Mouse (Mus musculus) ES-E14 (cell line): ENCODE results near the gene Sema4a.

Source experiments
- CHD2 ChIP-seq: IDR thresholded peaks from 2 replicates; pipeline ENCODE4 v1.6.1; 2014; ENCODE audit warnings: mild to moderate bottlenecking, low read depth, low read length, inconsistent platforms
- HCFC1 ChIP-seq: IDR thresholded peaks from 2 replicates; pipeline ENCODE4 v1.6.1; 2012; ENCODE audit warnings: low read length, inconsistent platforms, borderline replicate concordance; ENCODE audit not compliant: insufficient read depth
- ZNF384 ChIP-seq: IDR thresholded peaks from 2 replicates; pipeline ENCODE4 v1.6.1; 2012; ENCODE audit warnings: low read depth, low read length, inconsistent platforms

DNA sequence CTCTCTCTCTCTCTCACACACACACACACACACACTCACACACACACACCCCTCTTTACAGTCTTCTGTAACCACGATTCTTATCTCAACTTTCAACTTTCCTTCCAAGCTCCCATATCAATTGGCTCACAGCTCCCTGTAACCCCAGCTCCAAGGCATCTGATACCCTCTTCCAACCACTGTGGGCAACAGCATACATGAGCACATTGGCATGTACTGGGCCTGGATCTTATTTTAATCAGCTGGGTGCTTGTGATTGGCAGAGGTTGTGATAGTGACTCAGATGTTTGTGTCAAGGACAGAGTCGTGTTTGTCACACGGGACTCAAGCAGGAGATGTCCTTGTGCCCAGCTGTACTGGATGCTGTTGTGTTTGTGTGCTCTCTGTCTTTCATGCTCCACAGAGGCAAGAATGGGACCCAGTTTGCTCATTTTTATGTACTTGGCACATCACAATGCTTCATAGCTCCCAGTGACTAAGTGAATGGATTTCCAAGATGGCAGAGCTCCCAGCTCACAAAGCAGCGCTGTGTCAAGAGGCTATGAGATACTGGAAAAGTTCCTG is 33.6 kb downstream of the Sema4a start:
- TF ChIP-seq ZNF384 (no peak), CHD2 (no peak), HCFC1 (no peak)
